Mouse (Mus musculus): ENCODE measurements at regions not wholly inside any gene's neighbourhood (a gene's known extent, or its start where the extent isn't known, plus 50 kb on each side); places are given as distances from the start of the nearest gene placed in this dataset.

- in situ Hi-C loops (cut with MboI; ENCODE audit: low sequenced_read_pairs) = no loop called here
Observed at GRCm38 (mm10) chr6:14298167-14298566, 426.8 kb upstream of the 2610001J05Rik start.

- in situ Hi-C loops (cut with MboI; ENCODE audit: low sequenced_read_pairs) = no loop called here
Observed at GRCm38 (mm10) chr6:14297428-14297827, 426.1 kb upstream of the 2610001J05Rik start.

GRCm38 (mm10) chr6:14290843-14291242 is 419.5 kb upstream of the 2610001J05Rik start:
- in situ Hi-C loops (cut with MboI; ENCODE audit: low sequenced_read_pairs) = no loop called here

GRCm38 (mm10) chr6:14281476-14281875 is 410.2 kb upstream of the 2610001J05Rik start:
- in situ Hi-C loops (cut with MboI; ENCODE audit: low sequenced_read_pairs) = no loop called here

- in situ Hi-C loops (cut with MboI; ENCODE audit: low sequenced_read_pairs) = no loop called here
Observed at GRCm38 (mm10) chr6:14261941-14262340, 390.6 kb upstream of the 2610001J05Rik start.

GRCm38 (mm10) chr6:14240331-14240730 is 369.0 kb upstream of the 2610001J05Rik start:
- in situ Hi-C loops (cut with MboI; ENCODE audit: low sequenced_read_pairs) = no loop called here

GRCm38 (mm10) chr6:14239151-14239550 is 367.8 kb upstream of the 2610001J05Rik start:
- in situ Hi-C loops (cut with MboI; ENCODE audit: low sequenced_read_pairs) = no loop called here

GRCm38 (mm10) chr6:14230823-14231222 is 359.5 kb upstream of the 2610001J05Rik start:
- in situ Hi-C loops (cut with MboI; ENCODE audit: low sequenced_read_pairs) = no loop called here

- in situ Hi-C loops (cut with MboI; ENCODE audit: low sequenced_read_pairs) = loop anchor here (25.0 kb wide), 1 partner anchor 795 kb away; no protein-coding TSS in a partner anchor
Observed at GRCm38 (mm10) chr6:14207509-14207908, 336.2 kb upstream of the 2610001J05Rik start.

- in situ Hi-C loops (cut with MboI; ENCODE audit: low sequenced_read_pairs) = no loop called here
Observed at GRCm38 (mm10) chr6:14197107-14197506, 325.8 kb upstream of the 2610001J05Rik start.

- in situ Hi-C loops (cut with MboI; ENCODE audit: low sequenced_read_pairs) = no loop called here
Observed at GRCm38 (mm10) chr6:14195351-14195750, 324.0 kb upstream of the 2610001J05Rik start.

GRCm38 (mm10) chr6:14191387-14192023 is 320.2 kb upstream of the 2610001J05Rik start:
- in situ Hi-C loops (cut with MboI; ENCODE audit: low sequenced_read_pairs) = no loop called here

GRCm38 (mm10) chr6:14185921-14186420 is 314.7 kb upstream of the 2610001J05Rik start:
- in situ Hi-C loops (cut with MboI; ENCODE audit: low sequenced_read_pairs) = no loop called here

- in situ Hi-C loops (cut with MboI; ENCODE audit: low sequenced_read_pairs) = no loop called here
Observed at GRCm38 (mm10) chr6:14147370-14147769, 276.1 kb upstream of the 2610001J05Rik start.

- in situ Hi-C loops (cut with MboI; ENCODE audit: low sequenced_read_pairs) = no loop called here
Observed at GRCm38 (mm10) chr6:14146394-14146793, 275.1 kb upstream of the 2610001J05Rik start.

- in situ Hi-C loops (cut with MboI; ENCODE audit: low sequenced_read_pairs) = no loop called here
Observed at GRCm38 (mm10) chr6:14142107-14142751, 270.9 kb upstream of the 2610001J05Rik start.

GRCm38 (mm10) chr6:14130392-14131144 is 259.2 kb upstream of the 2610001J05Rik start:
- in situ Hi-C loops (cut with MboI; ENCODE audit: low sequenced_read_pairs) = no loop called here

- in situ Hi-C loops (cut with MboI; ENCODE audit: low sequenced_read_pairs) = no loop called here
Observed at GRCm38 (mm10) chr6:14129394-14129793, 258.1 kb upstream of the 2610001J05Rik start.

- in situ Hi-C loops (cut with MboI; ENCODE audit: low sequenced_read_pairs) = no loop called here
Observed at GRCm38 (mm10) chr6:14122311-14122710, 251.0 kb upstream of the 2610001J05Rik start.

- in situ Hi-C loops (cut with MboI; ENCODE audit: low sequenced_read_pairs) = no loop called here
Observed at GRCm38 (mm10) chr6:14121479-14121878, 250.2 kb upstream of the 2610001J05Rik start.

- in situ Hi-C loops (cut with MboI; ENCODE audit: low sequenced_read_pairs) = no loop called here
Observed at GRCm38 (mm10) chr6:14094907-14095306, 223.6 kb upstream of the 2610001J05Rik start.

- in situ Hi-C loops (cut with MboI; ENCODE audit: low sequenced_read_pairs) = no loop called here
Observed at GRCm38 (mm10) chr6:14081884-14082283, 210.6 kb upstream of the 2610001J05Rik start.
